Mouse (Mus musculus) forebrain, postnatal 0 days (tissue): ENCODE measurements around the gene Zdhhc4. TPM values are rescaled to one million over a fixed set of nuclear protein-coding genes. Genes with fewer than 3 reads are reported as not detected.
A peak's percentile ranks its signal among the peaks of the same experiment; 100 is the strongest.

Source experiments
- ATAC-seq: fragments of 200-750 bp; cut with Nextera tagmentation; 2 replicates; pipeline ENCODE4 v1.8.0; 2017; ENCODE audit warnings: mild to moderate bottlenecking, moderate library complexity
- DNase-seq: peaks from one replicate; pipeline ENCODE4 v3.0.0-alpha.2; 2015
- H3K27ac ChIP-seq: fragments of 300-500 bp; sonication (generic); 2 replicates; pipeline ENCODE4 v1.5.1; 2014; ENCODE audit warnings: low read depth, mild to moderate bottlenecking, antibody characterized with exemption, low read length, moderate library complexity, mixed read lengths
- H3K27me3 ChIP-seq: fragments of 300-500 bp; sonication (generic); 2 replicates; pipeline ENCODE4 v1.6.1; 2014; ENCODE audit warnings: mild to moderate bottlenecking, low read length, mixed read lengths; ENCODE audit not compliant: insufficient read depth
- H3K36me3 ChIP-seq: fragments of 300-500 bp; sonication (generic); 2 replicates; pipeline ENCODE4 v1.6.1; 2014; ENCODE audit warnings: mild to moderate bottlenecking, moderate library complexity; ENCODE audit not compliant: insufficient read depth
- H3K4me1 ChIP-seq: fragments of 300-500 bp; sonication (generic); 2 replicates; pipeline ENCODE4 v1.6.1; 2014; ENCODE audit warnings: antibody characterized with exemption; ENCODE audit not compliant: insufficient read depth
- H3K4me2 ChIP-seq: fragments of 300-500 bp; sonication (generic); 2 replicates; pipeline ENCODE4 v1.6.1; 2014; ENCODE audit warnings: low read depth, mild to moderate bottlenecking, moderate library complexity
- H3K4me3 ChIP-seq: fragments of 300-500 bp; sonication (generic); 2 replicates; pipeline ENCODE4 v1.5.1; 2014; ENCODE audit warnings: low read depth, low read length, mixed read lengths
- H3K9ac ChIP-seq: fragments of 300-500 bp; sonication (generic); 2 replicates; pipeline ENCODE4 v1.6.1; 2014; ENCODE audit warnings: mild to moderate bottlenecking
- H3K9me3 ChIP-seq: fragments of 300-500 bp; sonication (generic); 2 replicates; pipeline ENCODE4 v1.6.1; 2016; ENCODE audit warnings: low read length
- CTCF ChIP-seq: sonication (generic); IDR thresholded peaks from 2 replicates; pipeline ENCODE4 v1.5.1; 2016; ENCODE audit warnings: antibody characterized with exemption, control low read depth, low read depth
- WGBS: fragments of 180-500 bp; shearing (Covaris S2); extraction: QIAGEN DNeasy Blood & Tissue Kit; methylation state at CpG from one replicate; pipeline ENCODE4 v1.1.7; 2014; 5-methylcytosine and 5-hydroxymethylcytosine counted together
- polyA plus RNA-seq: library from polyadenylated mRNA; unstranded; fragments of >200 nt; fragmentation: Nextera tagmentation; extraction: Ambion mirVana; gene quantifications from 2 replicates; pipeline ENCODE4 v1.2.1, GENCODE M21; 2015
- total RNA-seq: library from RNA; depleted of rRNA; stranded (reverse); fragments of >200 nt; gene quantifications from 2 replicates; pipeline ENCODE4 v1.2.3, GENCODE M21; 2014

Gene Zdhhc4
- total and polyA plus RNA-seq, 2 experiments from 2014 or later, result 62.6 to 97.3 TPM

DNA sequence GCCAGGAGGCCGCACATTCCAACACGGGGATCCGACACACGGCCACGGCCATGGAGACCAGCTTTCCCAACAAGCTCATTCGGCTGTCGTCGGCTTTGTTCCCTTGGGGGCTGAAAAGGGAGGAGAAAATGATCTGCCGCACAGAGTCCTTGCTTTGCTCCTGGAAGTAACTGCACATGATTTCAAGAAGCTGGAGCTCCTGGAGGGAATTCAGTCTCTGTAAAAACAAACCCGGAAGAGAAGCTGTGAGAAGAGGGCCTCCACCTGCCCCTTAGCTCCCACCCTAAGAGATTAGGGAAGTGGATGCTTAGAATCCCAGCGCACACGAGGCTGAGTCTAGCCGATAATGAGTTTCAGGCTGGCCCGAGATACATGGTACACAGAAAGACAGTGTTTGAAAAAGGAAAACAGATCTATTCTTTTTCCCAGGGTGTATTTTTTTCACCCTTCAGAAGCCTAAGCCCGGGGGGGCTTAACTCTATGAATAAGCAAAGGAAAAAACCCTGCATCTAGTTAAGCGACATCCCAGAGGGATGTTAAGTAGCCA, 14.8 kb downstream of the Zdhhc4 start:
- Histone ChIP-seq H3K36me3 (peaks cover 61% of the 10 kb centered on the region), H3K4me2 (peak overlapping the region; percentile 73), H3K9me3 (no peaks in the 10 kb centered on the region), H3K9ac (peak overlapping the region; percentile 96), H3K4me3 (peak overlapping the region; percentile 94), H3K4me1 (peaks cover 7% of the 10 kb centered on the region; the same call in 1 of the 2 replicates), H3K27ac (peak overlapping the region; percentile 97), H3K27me3 (no peaks in the 10 kb centered on the region)
- TF ChIP-seq CTCF, result no peak
- WGBS, result 2% methylated on average over 16 of the region's 16 CpGs
- peak; percentile 28 for ATAC-seq
- peak; percentile 72 for DNase-seq

DNA sequence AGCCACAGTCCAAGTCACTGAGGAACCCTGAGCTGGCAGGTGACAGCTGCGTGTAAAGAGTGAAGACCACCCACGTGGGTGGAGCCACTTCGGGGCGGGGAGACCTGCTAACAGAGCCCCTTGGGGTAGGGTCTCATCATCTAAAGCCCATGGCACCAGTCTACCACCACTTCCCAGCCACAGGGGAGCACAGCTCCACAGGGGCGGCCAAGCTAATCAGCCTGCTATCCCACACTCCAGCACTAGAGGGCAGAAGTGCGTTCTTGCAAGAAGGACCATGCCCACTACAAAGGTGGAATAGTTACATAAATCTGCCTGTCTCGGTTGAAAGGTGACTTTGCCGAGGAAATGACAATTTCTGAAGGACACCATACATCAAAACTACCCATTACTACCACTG, 17.2 kb downstream of the Zdhhc4 start:
- WGBS, result 64% methylated on average over 8 of the region's 8 CpGs
- Histone ChIP-seq H3K36me3 (peaks cover 61% of the 10 kb centered on the region), H3K9me3 (no peaks in the 10 kb centered on the region), H3K9ac (no peak overlapping the region), H3K27ac (no peak overlapping the region), H3K4me3 (no peak overlapping the region), H3K27me3 (no peaks in the 10 kb centered on the region), H3K4me2 (no peak overlapping the region), H3K4me1 (peaks cover 7% of the 10 kb centered on the region; the same call in 1 of the 2 replicates)
- ATAC-seq (no peak), DNase-seq (peak; percentile 81)
- TF ChIP-seq CTCF, result peak; percentile 83

- WGBS, result 97% methylated on average over 7 of the region's 7 CpGs
- Histone ChIP-seq H3K4me3 (no peak overlapping the region), H3K4me1 (peaks cover 7% of the 10 kb centered on the region; the same call in 1 of the 2 replicates), H3K36me3 (peaks cover 72% of the 10 kb centered on the region), H3K27me3 (no peaks in the 10 kb centered on the region), H3K4me2 (no peak overlapping the region), H3K27ac (no peak overlapping the region), H3K9me3 (no peaks in the 10 kb centered on the region), H3K9ac (no peak overlapping the region)
- no peak for TF ChIP-seq CTCF
- no peak for ATAC-seq
- DNase-seq, result no peak
These were observed 19.1 kb downstream of the Zdhhc4 start for GRCm38 (mm10) chr5:143309916-143310315.

DNA sequence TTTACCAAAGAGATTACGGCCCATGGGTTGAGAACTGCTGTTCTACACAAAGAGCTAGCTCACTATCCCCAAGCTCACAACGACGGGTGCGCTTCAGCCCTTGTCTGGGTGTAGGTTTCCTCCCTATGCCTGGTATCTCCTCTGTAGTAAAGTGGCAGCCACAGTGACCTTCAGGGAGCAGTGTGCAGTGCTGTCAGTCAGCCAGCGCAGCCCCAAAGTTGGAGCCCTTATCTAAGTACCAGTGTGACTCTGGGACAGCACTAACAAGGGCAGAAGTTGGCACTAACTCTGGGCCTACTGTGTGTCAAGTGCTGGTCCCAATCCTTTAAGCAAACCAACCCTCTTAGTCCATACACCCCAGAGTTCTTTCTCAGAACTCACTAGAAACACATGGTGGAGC, 20.2 kb downstream of the Zdhhc4 start:
- Histone ChIP-seq H3K4me3 (no peak overlapping the region), H3K36me3 (peaks cover 80% of the 10 kb centered on the region), H3K4me2 (no peak overlapping the region), H3K9me3 (no peaks in the 10 kb centered on the region), H3K27me3 (no peaks in the 10 kb centered on the region), H3K4me1 (peaks cover 5% of the 10 kb centered on the region; the same call in 1 of the 2 replicates), H3K9ac (no peak overlapping the region), H3K27ac (no peak overlapping the region)
- ATAC-seq (no peak), DNase-seq (no peak)
- no peak for TF ChIP-seq CTCF
- 95% methylated on average over 5 of the region's 5 CpGs for WGBS

- Histone ChIP-seq H3K36me3 (peaks cover 84% of the 10 kb centered on the region), H3K9me3 (no peaks in the 10 kb centered on the region), H3K4me1 (no peaks in the 10 kb centered on the region), H3K4me2 (no peak overlapping the region), H3K4me3 (no peak overlapping the region), H3K27me3 (no peaks in the 10 kb centered on the region), H3K27ac (no peak overlapping the region), H3K9ac (no peak overlapping the region)
- TF ChIP-seq CTCF, result no peak
- DNase-seq (no peak), ATAC-seq (no peak)
- 90% methylated on average over 7 of the region's 7 CpGs for WGBS
These were observed 24.8 kb downstream of the Zdhhc4 start for GRCm38 (mm10) chr5:143304251-143304650.

- TF ChIP-seq CTCF, result peak; percentile 56
- Histone ChIP-seq H3K27me3 (no peaks in the 10 kb centered on the region), H3K36me3 (peaks cover 59% of the 10 kb centered on the region), H3K9me3 (no peaks in the 10 kb centered on the region), H3K4me2 (no peak overlapping the region), H3K4me3 (no peak overlapping the region), H3K4me1 (no peaks in the 10 kb centered on the region), H3K9ac (no peak overlapping the region), H3K27ac (no peak overlapping the region)
- ATAC-seq (no peak), DNase-seq (no peak)
- WGBS, result 80% methylated on average over 8 of the region's 8 CpGs
These were observed 27.8 kb downstream of the Zdhhc4 start for GRCm38 (mm10) chr5:143301296-143301695.

- Histone ChIP-seq H3K9ac (no peak overlapping the region), H3K27ac (no peak overlapping the region), H3K27me3 (no peaks in the 10 kb centered on the region), H3K9me3 (no peaks in the 10 kb centered on the region), H3K4me3 (no peak overlapping the region), H3K4me1 (no peaks in the 10 kb centered on the region), H3K36me3 (peaks cover 43% of the 10 kb centered on the region), H3K4me2 (no peak overlapping the region)
- WGBS, result 91% methylated on average over 4 of the region's 4 CpGs
- ATAC-seq (no peak), DNase-seq (peak; percentile 60)
- TF ChIP-seq CTCF, result peak; percentile 80
These were observed 29.4 kb downstream of the Zdhhc4 start for GRCm38 (mm10) chr5:143299686-143300085.
